Mouse (Mus musculus) hindbrain, embryonic 11.5 days (tissue): ENCODE data around the gene Mtss1l. TPM values are rescaled to one million over a fixed set of nuclear protein-coding genes. Genes with fewer than 3 reads are reported as not detected.

Source experiments
- ATAC-seq: fragments of 200-750 bp; cut with Nextera tagmentation; 2 replicates; pipeline ENCODE4 v1.8.0; 2017; ENCODE audit warnings: mild to moderate bottlenecking, moderate TSS enrichment, moderate library complexity; ENCODE audit not compliant: low FRiP score
- DNase-seq: peaks from one replicate; pipeline ENCODE4 v3.0.0-alpha.2; 2015; ENCODE audit warnings: low spot score
- H3K27ac ChIP-seq: fragments of 300-500 bp; sonication (generic); 2 replicates; pipeline ENCODE4 v1.5.1; 2014; ENCODE audit warnings: mild to moderate bottlenecking, low read depth, low read length
- H3K27me3 ChIP-seq: fragments of 300-500 bp; sonication (generic); 2 replicates; pipeline ENCODE4 v1.6.1; 2014; ENCODE audit warnings: mild to moderate bottlenecking, low read length, moderate library complexity, mixed read lengths; ENCODE audit not compliant: control insufficient read depth, insufficient read depth
- H3K36me3 ChIP-seq: fragments of 300-500 bp; sonication (generic); 2 replicates; pipeline ENCODE4 v1.6.1; 2014; ENCODE audit warnings: mild to moderate bottlenecking, low read length, moderate library complexity, mixed read lengths; ENCODE audit not compliant: control insufficient read depth, insufficient read depth
- H3K4me1 ChIP-seq: fragments of 300-500 bp; sonication (generic); replicated peaks from 2 replicates; pipeline ENCODE4 v1.6.1; 2014; ENCODE audit warnings: low read length, mixed read lengths; ENCODE audit not compliant: control insufficient read depth, insufficient read depth
- H3K4me2 ChIP-seq: fragments of 300-500 bp; sonication (generic); replicated peaks from 2 replicates; pipeline ENCODE4 v1.6.1; 2014; ENCODE audit warnings: mild to moderate bottlenecking, low read depth, low read length
- H3K4me3 ChIP-seq: fragments of 300-500 bp; sonication (generic); 2 replicates; pipeline ENCODE4 v1.5.1; 2014; ENCODE audit warnings: low read depth, low read length
- H3K9ac ChIP-seq: fragments of 300-500 bp; sonication (generic); 2 replicates; pipeline ENCODE4 v1.6.1; 2014; ENCODE audit warnings: low read depth, low read length
- H3K9me3 ChIP-seq: fragments of 300-500 bp; sonication (generic); 2 replicates; pipeline ENCODE4 v1.6.1; 2016; ENCODE audit warnings: low read length; ENCODE audit not compliant: control insufficient read depth
- WGBS: fragments of 180-500 bp; shearing (Covaris S2); extraction: QIAGEN DNeasy Blood & Tissue Kit; methylation state at CpG from one replicate; pipeline ENCODE4 v1.1.7; 2014; 5-methylcytosine and 5-hydroxymethylcytosine counted together
- polyA plus RNA-seq: library from polyadenylated mRNA; unstranded; fragments of >200 nt; fragmentation: Nextera tagmentation; extraction: Ambion mirVana; gene quantifications from 2 replicates; pipeline ENCODE4 v1.2.1, GENCODE M21; 2014

Gene Mtss1l
- polyA plus RNA-seq, 1 experiment from 2014 or later = 10.5 TPM

GRCm38 (mm10) chr8:110788981-110789380, 67.7 kb downstream of the Mtss1l start:
- H3K9ac ChIP-seq = no peak overlapping the region
- no peak for ATAC-seq
- H3K9me3 ChIP-seq = no peaks in the 10 kb centered on the region
- no peak overlapping the region for H3K4me3 ChIP-seq
- DNase-seq = no peak
- 53% methylated on average over 12 of the region's 12 CpGs for WGBS
- no peaks in the 10 kb centered on the region for H3K4me1 ChIP-seq
- no peak overlapping the region for H3K4me2 ChIP-seq
- H3K36me3 ChIP-seq = no peaks in the 10 kb centered on the region
- H3K27ac ChIP-seq = no peak overlapping the region
- H3K27me3 ChIP-seq = no peaks in the 10 kb centered on the region

GRCm38 (mm10) chr8:110789571-110789970, 68.3 kb downstream of the Mtss1l start:
- Histone ChIP-seq H3K27me3 (no peaks in the 10 kb centered on the region), H3K36me3 (no peaks in the 10 kb centered on the region), H3K27ac (no peak overlapping the region), H3K9me3 (no peaks in the 10 kb centered on the region), H3K9ac (no peak overlapping the region), H3K4me1 (no peaks in the 10 kb centered on the region), H3K4me2 (no peak overlapping the region), H3K4me3 (no peak overlapping the region)
- ATAC-seq (no peak), DNase-seq (no peak)
- 58% methylated on average over 12 of the region's 12 CpGs for WGBS

- ATAC-seq = no peak
- WGBS = 77% methylated on average over 6 of the region's 6 CpGs
These were observed 69.0 kb downstream of the Mtss1l start for GRCm38 (mm10) chr8:110790270-110790669.

More at GRCm38 (mm10) chr8:110790270-110790669, 69.0 kb downstream of the Mtss1l start:
- Histone ChIP-seq H3K4me2 (no peak overlapping the region), H3K27ac (no peak overlapping the region), H3K9me3 (no peaks in the 10 kb centered on the region), H3K27me3 (no peaks in the 10 kb centered on the region), H3K4me3 (no peak overlapping the region), H3K4me1 (no peaks in the 10 kb centered on the region), H3K9ac (no peak overlapping the region), H3K36me3 (no peaks in the 10 kb centered on the region)
- no peak for DNase-seq

Other genes with a start within 250 kb of the Mtss1l start
- gene Vac14, start 102.9 kb upstream of the Mtss1l start, polyA plus RNA-seq = 32.3 and 35.3 TPM in 2 replicates
- gene Il34, start 84.4 kb downstream of the Mtss1l start, polyA plus RNA-seq = 0.19 and 1.4 TPM in 2 replicates
- gene Cog4, start 125.1 kb downstream of the Mtss1l start, polyA plus RNA-seq = 66.9 and 67.6 TPM in 2 replicates
- 161 and 190 TPM in 2 replicates for gene Sf3b3, start 125.3 kb downstream of the Mtss1l start, polyA plus RNA-seq
- gene Fuk, start 181.0 kb downstream of the Mtss1l start, polyA plus RNA-seq = 4.5 and 5.0 TPM in 2 replicates
- gene St3gal2, start 198.4 kb downstream of the Mtss1l start, polyA plus RNA-seq = 10.6 and 11.8 TPM in 2 replicates